Mouse (Mus musculus) gastrocnemius, adult 2 months (tissue): ENCODE measurements around the gene Dlst. TPM values are rescaled to one million over a fixed set of nuclear protein-coding genes. Genes with fewer than 3 reads are reported as not detected.

Experiments used
- DNase-seq: peaks from one replicate; pipeline ENCODE4 v3.0.0; 2022
- H3K27ac ChIP-seq: fragments of 200-600 bp; 2 replicates; pipeline ENCODE4 v1.8.1; 2022; ENCODE audit warnings: mild to moderate bottlenecking
- H3K4me3 ChIP-seq: fragments of 200-600 bp; 2 replicates; pipeline ENCODE4 v1.8.1; 2022; ENCODE audit warnings: mild to moderate bottlenecking, moderate library complexity
- CTCF ChIP-seq: fragments of 200-600 bp; IDR thresholded peaks from 2 replicates; pipeline ENCODE4 v1.8.1; 2022; ENCODE audit warnings: antibody characterized with exemption, mild to moderate bottlenecking, moderate library complexity
- intact Hi-C: fragments of 180-260 bp; cut with DNase I; formaldehyde crosslinking; loops from one replicate; pipeline ENCODE4 v1.15.1; 2025
- long read RNA-seq, 2 experiments: library from polyadenylated mRNA; stranded (forward); transcript quantifications; one replicate each; pipeline ENCODE4 v2.0.0; 2021
- total RNA-seq, 2 experiments: library from RNA; stranded (reverse); gene quantifications; 2 replicates each; pipeline ENCODE4 v1.2.3; 2021

Dlst gene
- total RNA-seq: 100 to 1,000 TPM; 247 to 365 TPM
- long read RNA-seq, experiment 1, transcript Dlst-201 (15 exons, 2,764 nt): major isoform, 119 of 178 reads
- long read RNA-seq, experiment 1, partial matches to known transcripts: 47 of 178 reads
- long read RNA-seq, experiment 1, other reads (novel, unspliced or antisense): 10 of 178 reads
- long read RNA-seq, experiment 2, transcript Dlst-201 (15 exons, 2,764 nt): major isoform, 133 of 212 reads
- long read RNA-seq, experiment 2, partial matches to known transcripts: 68 of 212 reads
- long read RNA-seq, experiment 2, other reads (novel, unspliced or antisense): 10 of 212 reads

GRCm38 (mm10) chr12:85110698-85111592 lies at the start of gene Dlst, which contains the start of gene Prox2:
Gene Dlst (plus strand): TSS chr12:85110833.
Gene Prox2 (minus strand): TSS chr12:85110759.
- DNase-seq: peak; percentile 93
- peak within 1 kb of the TSS; percentile 96 for H3K27ac ChIP-seq
- TF ChIP-seq CTCF: no peak
- peak within 1 kb of the TSS; percentile 93 for H3K4me3 ChIP-seq
- intact Hi-C loops: no loop called here

- Histone ChIP-seq H3K27ac (no peak overlapping the region), H3K4me3 (no peak overlapping the region)
- intact Hi-C loops: no loop called here
- TF ChIP-seq CTCF: no peak
- DNase-seq: no peak
Measured at GRCm38 (mm10) chr12:85071043-85071442, 39.6 kb upstream of the Dlst start.

GRCm38 (mm10) chr12:85077100-85077499 lies 33.5 kb upstream of the Dlst start:
- intact Hi-C loops: no loop called here

GRCm38 (mm10) chr12:85084257-85084656 lies 26.4 kb upstream of the Dlst start:
- intact Hi-C loops: no loop called here
- no peak for TF ChIP-seq CTCF
- Histone ChIP-seq H3K4me3 (no peak overlapping the region), H3K27ac (no peak overlapping the region)
- DNase-seq: no peak

More at GRCm38 (mm10) chr12:85077100-85077499, 33.5 kb upstream of the Dlst start:
- Histone ChIP-seq H3K4me3 (no peak overlapping the region), H3K27ac (no peak overlapping the region)
- no peak for TF ChIP-seq CTCF
- no peak for DNase-seq

GRCm38 (mm10) chr12:85084941-85085340 lies 25.7 kb upstream of the Dlst start:
- H3K27ac ChIP-seq: no peak overlapping the region
- no peak for TF ChIP-seq CTCF
- DNase-seq: no peak
- H3K4me3 ChIP-seq: no peak overlapping the region
- intact Hi-C loops: no loop called here

GRCm38 (mm10) chr12:85087845-85088244 lies 22.8 kb upstream of the Dlst start:
- intact Hi-C loops: no loop called here

GRCm38 (mm10) chr12:85091190-85091589 lies 19.4 kb upstream of the Dlst start:
- no peak overlapping the region for H3K27ac ChIP-seq
- intact Hi-C loops: no loop called here
- TF ChIP-seq CTCF: no peak
- no peak for DNase-seq
- H3K4me3 ChIP-seq: no peak overlapping the region

More at GRCm38 (mm10) chr12:85087845-85088244, 22.8 kb upstream of the Dlst start:
- Histone ChIP-seq H3K4me3 (no peak overlapping the region), H3K27ac (no peak overlapping the region)
- no peak for TF ChIP-seq CTCF
- DNase-seq: no peak

GRCm38 (mm10) chr12:85092214-85092613 lies 18.4 kb upstream of the Dlst start:
- peak; percentile 89 for TF ChIP-seq CTCF
- intact Hi-C loops: loop anchor here (2.0 kb wide), 1 partner anchor 213 kb away; no protein-coding TSS in a partner anchor
- Histone ChIP-seq H3K4me3 (no peak overlapping the region), H3K27ac (no peak overlapping the region)
- DNase-seq: peak; percentile 83

- peak overlapping the region; percentile 61 for H3K27ac ChIP-seq
- peak overlapping the region; percentile 30 for H3K4me3 ChIP-seq
- intact Hi-C loops: no loop called here
- DNase-seq: peak; percentile 78
- no peak for TF ChIP-seq CTCF
Measured at GRCm38 (mm10) chr12:85094010-85094409, 16.6 kb upstream of the Dlst start.

GRCm38 (mm10) chr12:85094706-85095105 lies 15.9 kb upstream of the Dlst start:
- Histone ChIP-seq H3K27ac (peak overlapping the region; percentile 61), H3K4me3 (peak overlapping the region; percentile 30)
- intact Hi-C loops: no loop called here
- no peak for TF ChIP-seq CTCF
- DNase-seq: peak; percentile 82

GRCm38 (mm10) chr12:85095146-85095545 lies 15.5 kb upstream of the Dlst start:
- no peak for DNase-seq
- no peak for TF ChIP-seq CTCF
- intact Hi-C loops: no loop called here
- no peak overlapping the region for H3K4me3 ChIP-seq
- H3K27ac ChIP-seq: peak overlapping the region; percentile 61

- intact Hi-C loops: no loop called here
- no peak for TF ChIP-seq CTCF
Measured at GRCm38 (mm10) chr12:85095859-85096258, 14.8 kb upstream of the Dlst start.

GRCm38 (mm10) chr12:85101001-85101400 lies 9.6 kb upstream of the Dlst start:
- Histone ChIP-seq H3K27ac (no peak overlapping the region), H3K4me3 (no peak overlapping the region)
- intact Hi-C loops: no loop called here
- no peak for DNase-seq
- no peak for TF ChIP-seq CTCF

More at GRCm38 (mm10) chr12:85095859-85096258, 14.8 kb upstream of the Dlst start:
- DNase-seq: no peak
- H3K27ac ChIP-seq: no peak overlapping the region
- no peak overlapping the region for H3K4me3 ChIP-seq
